Mouse (Mus musculus): ENCODE results near the gene Notch2.
"Not testable (repeated sequence)": the region's sequence is repeated elsewhere in the genome, so short reads cannot be mapped to it uniquely, and the experiment has no call there.

Gene Notch2

DNA sequence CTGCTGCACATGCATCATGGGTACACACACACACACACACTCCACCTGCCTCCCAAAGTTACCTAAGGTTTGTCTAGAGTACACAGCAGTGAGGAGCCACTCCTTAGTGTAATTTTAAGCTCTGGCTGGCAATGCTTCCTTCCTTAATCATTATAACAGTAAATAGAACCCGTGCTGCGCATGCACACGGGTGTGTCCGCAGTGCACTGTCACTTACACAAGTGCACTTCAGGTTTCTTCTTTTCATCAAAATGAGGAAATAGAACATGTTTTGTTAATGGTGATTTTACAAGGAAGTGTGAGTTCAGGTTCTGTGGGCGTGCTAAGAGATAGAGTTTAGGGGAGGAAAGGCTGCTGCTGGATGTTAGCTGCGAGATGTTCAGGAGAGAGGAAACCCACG, 17.8 kb downstream of the Notch2 start:
- DNase-seq (ENCODE audit: low spot score in 2 of 2): no peak

DNA sequence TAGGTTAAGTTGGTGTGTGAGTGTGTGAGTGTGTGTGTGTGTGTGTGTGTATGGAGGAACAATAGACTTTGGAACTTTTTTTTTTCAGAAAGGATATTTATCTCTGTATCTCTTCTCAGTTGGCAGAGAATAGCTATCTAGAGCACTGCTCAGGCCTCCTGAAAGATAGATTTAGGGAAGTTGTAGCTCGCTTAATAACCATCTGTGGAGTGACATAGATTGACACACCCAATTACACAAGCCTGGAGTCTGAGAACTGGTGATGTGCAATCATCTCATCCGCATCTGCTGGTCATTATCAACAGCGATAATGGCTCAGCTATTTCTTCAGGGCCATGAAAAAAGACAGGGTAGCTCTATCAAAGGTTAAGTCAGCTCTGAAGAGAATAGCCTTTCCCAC, 18.9 kb downstream of the Notch2 start:
- DNase-seq (ENCODE audit: low spot score in 2 of 2): no peak

DNA sequence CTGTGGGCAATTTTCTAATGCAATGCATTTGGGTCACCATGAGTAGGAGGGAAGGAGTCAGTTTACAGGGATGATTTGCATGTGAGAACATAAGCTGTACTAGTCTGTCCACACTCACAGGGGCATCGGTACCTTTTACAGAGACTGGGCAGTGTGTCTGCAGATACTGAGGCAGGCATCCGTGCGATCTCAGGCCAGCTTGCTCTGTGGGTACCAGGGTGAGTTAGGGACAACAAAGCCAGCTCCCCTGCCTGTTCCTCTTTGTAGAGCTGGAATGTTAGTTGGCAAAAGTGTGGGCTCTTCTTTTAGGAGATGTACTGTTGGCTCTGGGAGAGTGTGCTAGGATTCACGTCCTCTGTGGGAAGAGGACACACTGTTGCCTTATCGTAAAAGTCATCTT, 19.6 kb downstream of the Notch2 start:
- no peak for DNase-seq (ENCODE audit: low spot score in 2 of 2)

DNA sequence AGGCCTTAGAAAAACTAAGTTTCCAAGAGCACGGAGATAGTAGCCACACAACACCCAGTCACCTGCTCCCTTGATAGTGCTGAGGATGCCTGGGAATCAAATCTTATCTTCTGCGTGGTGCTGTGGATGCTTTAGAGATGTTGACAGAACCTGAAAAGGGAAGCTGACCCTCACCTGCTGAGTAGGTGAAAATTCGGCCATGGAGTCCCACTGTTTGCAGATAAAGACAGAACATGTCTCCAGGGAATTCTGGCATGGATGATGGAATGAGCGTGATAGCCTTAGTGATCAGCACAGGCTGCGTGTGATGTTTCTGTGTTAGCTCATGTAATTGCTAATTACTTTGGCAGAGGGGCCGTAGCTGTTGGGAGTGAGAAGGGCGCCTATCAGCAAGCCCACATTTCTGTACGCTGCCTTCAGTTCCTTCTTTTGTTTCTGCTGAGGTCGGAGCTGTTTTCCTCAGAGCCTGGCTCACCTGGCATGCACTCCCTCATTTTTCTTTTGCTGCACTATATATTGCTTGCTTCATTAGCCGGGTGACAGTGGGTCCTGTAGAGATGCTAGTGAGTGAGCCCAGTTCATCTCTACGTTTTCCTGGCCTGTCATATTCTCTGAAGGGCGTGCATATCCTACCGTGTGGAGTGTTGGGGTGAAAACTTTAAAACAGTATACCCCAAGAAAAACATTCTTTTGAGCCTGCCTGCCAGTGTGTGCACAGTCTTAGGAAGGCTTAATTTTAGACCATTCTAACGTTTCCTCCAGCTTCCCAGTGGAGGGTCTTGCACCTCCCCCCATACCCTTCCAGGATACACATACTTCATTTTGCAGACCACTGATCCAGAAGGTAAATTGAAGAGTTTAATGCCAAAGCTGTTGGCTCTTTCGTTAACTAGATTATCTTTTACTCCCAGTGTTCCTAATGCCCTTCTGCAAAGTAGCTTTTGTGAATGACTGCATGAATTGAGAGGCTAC, 21.6 kb downstream of the Notch2 start:
- no peak for DNase-seq (ENCODE audit: low spot score in 2 of 2)

DNA sequence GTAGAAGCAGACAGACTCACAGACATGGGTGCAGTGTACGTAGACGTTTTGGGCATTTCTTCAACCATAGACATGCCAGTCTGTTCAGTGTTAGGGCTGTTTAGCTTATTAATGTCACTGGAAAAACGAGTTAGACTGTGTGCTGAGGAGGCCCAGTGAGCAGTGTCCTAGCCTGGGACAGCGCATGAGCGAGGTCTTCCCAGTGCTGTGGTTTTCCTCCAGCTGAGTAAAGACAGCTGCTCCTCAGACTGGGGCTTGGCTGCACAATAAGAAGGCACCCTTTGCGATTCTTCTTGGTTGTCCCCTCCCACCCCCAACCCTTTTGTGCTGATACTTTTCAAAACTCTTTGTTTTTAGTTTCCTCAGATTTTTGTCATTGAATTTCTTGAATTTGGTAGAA, 22.8 kb downstream of the Notch2 start:
- DNase-seq (ENCODE audit: low spot score in 2 of 2): no peak

DNA sequence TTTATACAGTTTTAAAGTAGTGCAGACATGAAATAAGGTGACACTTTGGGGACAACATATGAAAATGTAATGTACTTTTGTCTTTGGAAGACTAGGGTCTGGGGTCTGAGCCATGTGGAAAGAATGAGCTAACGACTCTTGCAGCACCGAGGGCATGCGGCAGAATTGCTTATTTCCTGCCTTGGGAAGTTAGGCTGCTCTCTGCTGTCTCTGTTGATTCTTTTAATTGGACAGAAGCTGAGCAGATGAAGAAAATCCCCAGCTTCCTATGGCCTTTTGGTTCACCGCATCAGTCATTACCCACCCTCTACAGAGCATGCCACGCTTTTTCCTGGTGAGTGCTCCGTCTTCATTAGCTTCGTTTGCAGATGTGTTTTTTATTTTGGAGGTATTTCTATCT, 23.8 kb downstream of the Notch2 start:
- DNase-seq (ENCODE audit: low spot score in 2 of 2): no peak

DNA sequence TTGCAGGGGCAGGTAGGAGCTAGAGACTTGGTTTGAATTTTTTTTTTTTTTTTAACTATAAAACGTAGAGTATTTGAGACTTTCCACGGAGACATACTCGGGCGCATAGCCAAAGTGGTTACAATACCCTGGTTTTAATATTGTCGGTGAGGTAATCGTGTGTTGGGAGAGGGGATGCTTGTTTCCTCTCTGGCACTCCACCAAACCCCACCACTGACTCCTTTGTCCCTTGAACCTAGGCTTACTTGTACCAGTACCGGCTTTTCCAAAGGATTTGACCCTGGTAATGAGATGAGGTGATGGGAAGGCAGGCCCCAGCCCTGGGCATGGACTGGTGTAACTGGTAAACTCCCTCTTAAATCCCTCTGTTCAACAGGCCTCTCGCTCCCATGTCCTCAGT, 25.3 kb downstream of the Notch2 start:
- DNase-seq (ENCODE audit: low spot score in 2 of 2): no peak

DNA sequence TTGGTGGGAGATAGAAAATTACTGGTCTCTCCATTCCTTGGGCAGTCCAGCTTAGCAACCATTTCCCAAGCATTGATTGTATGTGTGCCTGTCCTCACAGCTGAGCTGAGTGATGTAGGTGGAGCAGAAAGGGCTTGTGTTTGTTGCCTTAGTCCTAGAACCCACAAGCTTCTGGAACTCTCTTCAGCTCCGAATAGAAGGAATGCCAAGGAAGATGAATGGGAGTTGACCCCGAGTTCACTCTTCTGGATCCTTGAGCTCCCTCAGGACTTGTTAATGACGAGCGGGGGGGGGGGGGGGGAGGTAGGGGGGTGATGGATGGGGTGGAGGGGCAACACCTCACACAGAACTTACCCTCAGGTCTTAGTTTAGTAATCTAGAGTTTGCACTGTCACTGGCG, 25.9 kb downstream of the Notch2 start:
- no peak for DNase-seq (ENCODE audit: low spot score in 2 of 2)

DNA sequence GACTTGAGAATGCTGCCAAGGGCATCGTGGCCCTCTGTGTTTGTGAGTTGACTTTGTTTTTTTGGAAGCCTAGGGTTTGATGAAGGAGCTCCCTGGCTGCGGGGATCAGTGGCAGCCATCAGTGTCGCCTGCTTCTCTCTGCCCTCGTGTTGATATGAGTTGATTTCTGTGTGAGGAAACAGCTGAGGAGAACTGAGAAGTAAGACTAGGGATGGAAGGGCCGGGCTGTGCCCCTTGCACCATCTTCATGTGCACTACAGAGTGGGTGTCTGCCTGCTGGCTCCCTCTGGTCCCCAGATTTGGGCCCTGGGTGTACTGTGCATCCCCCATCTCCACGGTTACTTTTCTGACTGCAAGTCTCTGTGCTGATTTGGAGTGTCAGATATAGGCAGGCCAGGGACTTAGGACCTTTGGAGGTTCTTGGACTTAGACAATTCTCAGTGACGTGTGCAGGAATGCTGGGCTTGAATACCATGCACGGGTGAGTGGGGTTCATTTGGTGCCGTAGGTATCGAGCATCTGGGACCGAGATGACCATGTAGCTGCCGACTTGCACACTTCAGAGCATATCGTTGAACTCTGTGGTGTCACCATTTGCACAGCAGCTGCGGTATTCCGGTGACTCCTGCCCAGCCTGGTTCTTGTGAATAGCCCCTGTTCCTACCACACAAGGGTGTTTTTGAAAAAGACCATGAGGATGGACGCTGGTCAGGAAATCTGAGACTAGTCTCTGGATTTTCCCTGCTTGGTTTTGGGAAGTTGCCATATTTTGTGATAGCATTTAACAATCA, 26.5 kb downstream of the Notch2 start:
- no peak for DNase-seq (ENCODE audit: low spot score in 2 of 2)

DNA sequence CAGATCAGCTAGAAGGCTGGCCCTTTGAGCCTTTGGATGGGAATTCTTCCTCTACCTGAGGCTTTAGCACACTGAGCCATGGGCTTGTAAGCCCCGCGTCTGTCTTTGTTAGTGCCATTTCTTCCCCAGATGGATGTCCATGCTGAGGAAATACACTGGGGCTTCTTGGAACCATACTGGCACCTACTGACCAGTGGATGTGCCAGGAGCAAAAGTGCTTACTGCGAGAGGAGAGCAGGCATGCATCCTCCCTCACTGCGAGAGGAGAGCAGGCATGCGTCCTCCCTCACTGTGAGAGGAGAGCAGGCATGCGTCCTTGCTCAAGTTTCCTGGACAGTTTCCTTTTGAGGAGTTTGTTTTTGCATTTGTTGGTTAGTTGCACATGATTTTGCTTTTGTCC, 27.5 kb downstream of the Notch2 start:
- no peak for DNase-seq (ENCODE audit: low spot score in 2 of 2)

DNA sequence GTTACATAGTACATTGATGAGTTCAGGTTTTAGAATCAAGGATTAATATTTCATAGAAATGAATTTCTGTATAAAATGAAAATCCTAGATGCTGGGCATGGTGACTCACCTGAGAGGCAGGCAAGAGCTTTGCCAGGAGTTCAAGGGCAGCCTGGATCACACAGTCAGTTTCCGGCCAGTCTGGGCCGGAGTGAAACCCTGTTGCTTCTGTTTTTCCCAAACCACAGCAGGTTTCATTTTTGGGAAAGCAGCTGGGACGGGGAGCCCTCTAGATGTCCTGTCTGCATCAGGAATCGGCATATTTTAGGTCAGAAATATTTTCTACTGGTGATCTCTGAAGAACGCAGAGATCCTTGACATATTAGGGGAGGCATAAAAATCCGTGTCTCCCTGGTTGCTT, 29.0 kb downstream of the Notch2 start:
- no peak for DNase-seq (ENCODE audit: low spot score in 2 of 2)

DNA sequence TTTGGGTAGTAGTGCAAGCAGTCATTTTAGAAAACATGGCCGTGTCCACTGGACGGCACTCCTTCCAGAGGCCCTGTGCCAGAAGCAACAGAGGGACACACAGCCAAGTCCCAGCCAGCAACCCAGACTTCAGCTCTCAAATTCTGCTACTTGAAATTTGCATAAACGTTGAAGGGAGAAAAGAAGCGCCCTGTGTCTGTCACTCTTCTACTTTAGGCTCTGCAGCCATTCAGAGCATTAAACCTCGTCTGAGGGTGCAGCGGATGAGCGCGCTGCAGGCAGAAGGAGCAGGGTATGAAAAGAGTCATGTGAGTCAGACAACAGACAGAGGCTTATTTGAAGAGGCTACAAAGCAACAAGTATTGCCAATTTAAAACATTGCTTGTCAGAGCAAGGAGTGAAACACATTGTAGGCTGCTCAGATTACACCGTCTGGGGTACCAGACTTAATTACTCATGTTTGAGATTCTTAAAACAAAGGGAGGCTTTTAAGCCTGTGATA, 29.7 kb downstream of the Notch2 start:
- peak in 1 of 2 experiments; percentile 48 for DNase-seq (ENCODE audit: low spot score in 2 of 2)

DNA sequence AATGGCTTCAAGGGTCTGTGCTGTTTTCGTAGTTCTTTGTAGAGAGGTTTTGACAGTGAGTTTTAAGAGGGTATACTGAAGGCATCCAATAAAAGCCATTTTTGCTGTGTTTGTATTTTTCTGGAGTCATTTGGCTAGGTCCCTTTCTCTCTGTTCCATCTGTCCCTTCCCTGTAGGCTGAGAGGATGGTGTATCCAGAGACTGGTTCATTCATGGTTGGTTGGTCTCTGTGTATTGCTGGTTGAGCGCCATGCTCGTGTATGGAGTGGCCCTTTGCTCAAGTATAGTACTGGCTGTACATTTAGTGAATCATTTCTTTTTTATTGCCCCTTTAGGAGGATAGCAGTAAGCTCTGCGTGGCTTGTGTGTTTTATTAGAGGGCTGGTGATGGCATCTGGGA, 30.3 kb downstream of the Notch2 start:
- no peak for DNase-seq (ENCODE audit: low spot score in 2 of 2)

DNA sequence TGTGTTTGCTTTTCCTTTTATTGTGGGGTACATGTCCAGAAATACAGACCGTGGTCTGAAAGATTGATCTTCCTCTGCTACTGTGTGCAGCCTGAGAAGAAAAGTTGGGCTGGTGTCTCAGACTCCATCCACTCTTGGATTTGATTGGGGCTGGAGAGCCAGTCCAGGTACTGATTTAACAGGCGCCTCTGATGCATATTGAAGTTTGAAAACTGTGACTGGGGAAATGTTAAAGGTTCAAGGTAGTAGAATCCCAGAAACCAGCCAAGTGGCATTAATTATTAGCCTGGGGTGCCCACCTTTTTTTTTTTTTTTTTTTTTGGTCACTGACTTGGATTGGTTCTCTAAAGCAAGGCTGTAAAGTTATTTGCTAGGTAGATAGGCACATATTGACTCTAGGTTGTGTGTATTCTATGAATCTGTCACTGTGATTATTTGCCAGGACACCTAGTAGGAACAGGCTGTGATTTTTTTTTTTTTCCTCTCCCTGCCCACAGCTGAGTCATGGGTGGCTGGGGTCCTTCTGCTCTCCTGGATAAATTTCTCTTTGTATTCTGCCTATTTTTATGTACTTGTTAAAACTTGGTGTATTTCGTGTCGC, 31.5 kb downstream of the Notch2 start:
- no peak for DNase-seq (ENCODE audit: low spot score in 2 of 2)

DNA sequence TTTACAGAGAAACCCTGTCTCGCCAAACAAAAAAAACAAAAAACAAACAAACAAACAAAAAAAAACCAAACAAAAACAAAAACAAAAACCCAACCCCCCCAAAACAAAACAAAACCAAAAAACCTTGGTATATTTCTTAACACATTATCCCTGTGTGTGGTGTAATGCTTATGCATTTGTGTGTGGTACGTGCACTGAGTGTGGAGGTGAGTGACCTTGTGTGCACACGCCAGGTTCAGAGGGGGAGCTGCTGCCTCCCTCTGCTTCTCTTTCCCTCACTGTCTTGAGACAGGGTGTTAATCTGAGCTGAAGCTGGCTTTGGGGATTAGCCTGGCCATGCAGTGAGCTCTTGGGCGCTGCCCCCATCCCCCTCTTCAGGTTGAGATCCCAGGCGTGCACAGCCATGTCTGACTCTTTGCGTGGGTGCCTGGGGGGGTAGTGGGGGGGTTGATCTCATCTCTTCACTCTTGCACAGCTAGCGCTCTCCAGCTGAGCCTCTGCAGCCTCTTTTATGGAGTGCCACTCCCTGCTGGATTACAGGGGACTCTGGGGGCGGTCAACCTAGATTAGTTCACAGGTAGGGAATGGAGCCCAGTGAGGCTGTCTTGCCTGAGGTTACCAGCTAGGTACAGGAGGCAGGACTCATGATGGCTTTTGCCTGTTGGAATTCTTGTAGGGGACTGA, 32.3 kb downstream of the Notch2 start:
- no peak for DNase-seq (ENCODE audit: low spot score in 2 of 2)

DNA sequence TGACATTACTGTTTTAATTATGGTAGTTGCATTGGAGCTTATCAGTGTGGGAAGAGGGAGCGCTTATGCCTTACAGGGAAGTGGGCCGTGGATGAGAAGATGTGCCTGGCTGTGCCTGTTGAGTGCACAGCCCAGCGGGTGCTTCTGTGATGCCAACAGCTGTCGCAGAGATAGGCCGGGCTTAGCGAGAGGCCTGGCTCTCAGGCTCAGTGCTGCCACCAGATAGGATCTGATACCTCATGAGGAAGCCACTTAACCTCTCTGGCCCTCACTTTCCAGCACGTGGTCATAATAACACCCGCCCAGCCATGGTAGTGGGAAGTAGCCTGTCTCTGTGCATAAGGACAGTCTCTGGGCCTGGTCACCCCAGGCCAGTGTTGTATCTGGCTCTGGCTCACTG, 33.0 kb downstream of the Notch2 start:
- DNase-seq (ENCODE audit: low spot score in 2 of 2): no peak

DNA sequence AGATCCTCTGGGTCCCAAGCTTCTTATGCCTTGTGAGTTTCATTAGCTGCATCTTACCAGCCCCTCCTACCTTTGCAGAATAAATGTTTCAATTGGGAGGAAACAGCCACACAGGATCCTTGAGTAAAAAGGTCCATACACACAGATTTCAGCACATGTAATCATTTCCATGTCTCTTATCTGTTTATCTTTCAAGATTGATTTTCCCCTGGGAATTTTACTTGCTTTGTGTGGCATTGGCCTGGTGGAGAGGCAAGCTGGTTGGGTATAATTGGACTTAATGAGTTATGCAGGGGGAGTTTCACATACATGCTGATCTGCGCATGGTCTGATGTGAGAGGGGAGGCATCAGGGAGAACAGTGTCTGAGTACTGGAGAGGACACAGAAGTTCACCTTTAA, 36.3 kb downstream of the Notch2 start:
- DNase-seq (ENCODE audit: low spot score in 2 of 2): no peak

DNA sequence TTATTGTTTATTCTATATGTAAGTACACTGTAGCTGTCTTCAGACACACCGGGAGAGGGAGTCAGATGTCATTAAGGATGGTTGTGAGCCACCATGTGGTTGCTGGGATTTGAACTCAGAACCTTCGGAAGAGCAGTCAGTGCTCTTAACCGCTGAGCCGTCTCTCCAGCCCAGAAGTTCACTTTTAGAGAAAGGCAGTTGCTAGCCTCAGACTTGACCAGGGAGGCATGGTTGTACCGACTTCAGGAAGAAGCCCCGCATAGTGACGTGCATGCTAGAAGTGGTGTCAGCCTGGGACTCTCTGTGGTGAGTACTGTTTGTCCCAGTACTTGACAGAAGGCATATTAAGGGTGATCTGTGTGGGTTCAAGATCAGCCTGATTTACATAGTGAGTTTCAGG, 36.8 kb downstream of the Notch2 start:
- not testable (repeated sequence) for DNase-seq (ENCODE audit: low spot score in 2 of 2)

DNA sequence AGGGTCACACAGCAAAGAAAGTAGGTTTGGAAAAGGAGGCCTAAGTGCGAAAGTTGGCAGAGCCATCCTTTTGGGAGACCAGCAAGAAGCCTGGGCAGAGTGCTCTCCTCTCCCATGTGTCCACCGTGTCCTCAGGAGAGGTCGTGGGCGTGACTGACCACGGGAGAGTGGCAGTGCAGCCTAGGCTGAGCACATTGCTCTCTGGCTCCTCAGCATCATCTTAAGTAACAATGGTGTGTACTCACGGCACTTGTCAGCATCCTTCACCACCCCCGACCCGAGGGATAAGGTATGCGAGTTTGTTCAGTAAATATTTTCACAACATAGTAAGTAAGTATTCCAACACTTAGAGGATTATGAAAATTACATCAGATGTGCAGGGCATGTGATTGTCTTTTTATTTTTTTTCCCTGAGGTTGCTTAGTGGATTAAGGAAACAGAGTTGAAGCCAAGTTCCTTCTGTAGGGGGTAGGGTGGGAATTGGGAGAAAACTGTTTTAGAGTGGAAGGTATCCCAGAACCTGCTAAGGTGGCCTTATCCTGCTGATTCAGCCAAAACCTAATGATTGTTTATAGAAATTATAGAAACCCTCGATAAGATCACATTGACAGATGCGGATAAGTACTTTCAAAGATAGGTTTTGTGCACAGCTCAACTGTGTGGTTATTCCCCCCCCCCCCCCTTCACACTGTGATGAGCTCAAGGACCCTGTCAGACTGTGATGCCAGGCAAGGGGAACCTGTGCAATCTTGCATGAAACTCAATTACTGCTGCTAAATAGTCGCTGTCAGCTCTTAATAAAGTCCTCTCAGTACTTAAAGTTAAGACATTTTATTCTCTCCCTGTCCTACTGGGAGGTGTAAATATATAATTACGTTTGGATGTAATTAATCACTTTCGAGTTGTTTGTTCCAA, 37.4 kb downstream of the Notch2 start:
- DNase-seq (ENCODE audit: low spot score in 2 of 2): no peak

DNA sequence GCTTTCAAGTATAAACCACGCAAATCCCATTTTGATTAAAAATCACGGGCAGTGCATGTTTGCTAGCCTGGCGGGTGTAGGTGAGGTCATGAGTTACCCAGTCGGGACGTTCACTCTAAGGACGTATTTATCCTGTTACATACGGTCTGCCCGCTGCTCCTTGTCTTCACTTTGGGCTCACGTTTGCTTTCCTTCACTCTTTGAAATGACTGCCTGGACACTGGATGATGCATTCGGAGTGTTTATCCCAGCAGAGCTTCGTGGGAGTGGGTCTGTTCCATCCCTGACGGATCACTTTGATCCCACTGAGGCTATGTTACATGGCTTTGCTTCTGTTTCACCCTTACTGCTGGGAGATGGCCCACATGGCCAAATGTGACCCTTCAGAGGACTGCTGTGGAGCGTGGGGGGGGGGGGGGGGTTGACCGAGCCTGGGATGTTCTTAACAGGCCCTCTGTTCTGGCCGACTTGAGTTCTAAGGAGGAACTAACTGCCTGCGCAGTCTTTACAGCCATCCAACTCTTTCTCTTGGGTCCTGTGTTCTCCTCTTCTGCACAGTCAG, 38.2 kb downstream of the Notch2 start:
- DNase-seq (ENCODE audit: low spot score in 2 of 2): no peak

Measured in urinary bladder, postnatal 4 days (tissue).